Mouse (Mus musculus) embryonic fibroblast, embryonic 13.5 days (primary cell): ENCODE measurements around the gene Wdr76.

ENCODE experiments used
- CTCF ChIP-seq: IDR thresholded peaks from 2 replicates; pipeline ENCODE4 v1.5.1; 2011; ENCODE audit warnings: mild to moderate bottlenecking, control low read depth, low read length, moderate library complexity, borderline replicate concordance; ENCODE audit not compliant: insufficient read depth
- POLR2A ChIP-seq: IDR thresholded peaks from 2 replicates; pipeline ENCODE4 v1.6.1; 2011; ENCODE audit warnings: low read depth, mild to moderate bottlenecking, control low read depth, low read length, moderate library complexity

DNA sequence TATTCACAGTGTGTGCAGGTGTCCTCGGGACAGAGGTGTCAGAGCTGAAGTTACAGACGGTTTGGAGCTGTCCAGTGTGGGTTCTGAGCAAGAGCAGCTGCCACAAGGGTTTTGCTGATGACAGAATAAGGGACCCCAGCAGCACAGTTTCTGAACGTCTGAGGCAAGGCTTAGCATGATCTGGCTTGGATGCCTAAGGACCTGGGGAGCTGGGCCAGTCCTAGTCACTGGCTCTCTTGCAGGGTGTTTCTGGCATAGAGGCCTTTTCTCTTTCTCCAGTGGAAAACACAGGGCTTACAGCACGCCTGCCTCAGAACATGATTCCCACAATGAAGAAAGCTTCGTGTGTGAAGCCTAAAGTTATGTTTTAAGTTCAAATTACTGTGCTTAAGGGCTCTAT is 78.2 kb downstream of the Wdr76 start:
- no peak for TF ChIP-seq POLR2A
- no peak for TF ChIP-seq CTCF
